Mouse (Mus musculus): ENCODE measurements around the gene Klc4. TPM values are rescaled to one million over a fixed set of nuclear protein-coding genes. Genes with fewer than 3 reads are reported as not detected.

The Klc4 gene
- polyA plus RNA-seq, 1 experiment = 24.0 TPM

DNA sequence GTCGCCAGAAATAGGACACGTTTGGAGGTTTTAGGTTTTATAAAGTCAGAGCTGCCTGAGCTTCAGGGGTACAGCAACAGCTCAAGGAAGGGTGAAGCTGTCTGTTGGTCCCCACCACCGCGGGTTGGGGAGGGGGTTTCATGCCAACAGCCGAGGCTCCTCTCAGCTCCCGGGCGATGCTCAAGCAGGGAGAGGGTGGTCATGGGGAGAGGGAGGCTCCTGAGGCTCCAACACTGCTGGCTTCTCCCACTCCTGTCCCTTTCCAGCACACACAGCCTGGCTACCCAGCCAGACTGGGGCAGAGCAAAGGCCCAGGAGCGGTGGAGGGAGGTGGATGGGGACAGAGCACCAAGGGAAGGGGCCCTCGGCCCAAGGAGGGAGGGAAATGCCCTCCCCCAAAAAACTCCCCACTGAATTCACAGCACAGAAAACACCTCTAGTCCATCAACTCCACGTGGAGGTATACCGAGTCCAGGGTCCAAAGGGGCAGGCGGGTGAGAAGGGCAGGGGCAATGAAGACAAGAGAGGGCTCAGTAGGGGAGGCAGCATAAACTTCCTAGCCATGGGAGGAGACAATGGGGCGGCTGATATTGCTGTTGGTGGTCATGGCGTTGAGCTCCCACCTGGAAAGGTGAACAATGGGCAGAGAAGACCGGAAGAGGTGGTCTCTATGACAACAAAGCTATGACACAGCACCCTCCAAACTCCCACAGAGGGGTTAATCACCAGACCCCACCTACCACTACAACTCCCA, 28.9 kb upstream of the Klc4 start:
- peaks cover 24% of the 10 kb centered on the region for H3K4me1 ChIP-seq (replicated peaks; ENCODE audit: control insufficient read depth, insufficient read depth, low read length)
- H3K27ac ChIP-seq (ENCODE audit: control insufficient read depth, insufficient read depth, low read length) = no peak overlapping the region
- H3K27me3 ChIP-seq (ENCODE audit: control insufficient read depth, insufficient read depth, low read length) = no peaks in the 10 kb centered on the region
- no peak for TF ChIP-seq CTCF (IDR thresholded peaks at IDR 0.05; ENCODE audit: borderline replicate concordance, control insufficient read depth, extremely low read depth, insufficient read depth, low read length, poor library complexity)
- no peak for TF ChIP-seq POLR2A (IDR thresholded peaks at IDR 0.05; ENCODE audit: control insufficient read depth, extremely low read depth, insufficient read depth, low read length, poor library complexity)
- 49% methylated on average over 15 of the region's 15 CpGs for WGBS
- H3K4me3 ChIP-seq (ENCODE audit: control insufficient read depth, insufficient read depth, low read length) = peak overlapping the region; percentile 74
- H3K36me3 ChIP-seq (ENCODE audit: control insufficient read depth, insufficient read depth, low read length) = peaks cover 10% of the 10 kb centered on the region; the same call in 1 of the 2 replicates
- no peak for DNase-seq

DNA sequence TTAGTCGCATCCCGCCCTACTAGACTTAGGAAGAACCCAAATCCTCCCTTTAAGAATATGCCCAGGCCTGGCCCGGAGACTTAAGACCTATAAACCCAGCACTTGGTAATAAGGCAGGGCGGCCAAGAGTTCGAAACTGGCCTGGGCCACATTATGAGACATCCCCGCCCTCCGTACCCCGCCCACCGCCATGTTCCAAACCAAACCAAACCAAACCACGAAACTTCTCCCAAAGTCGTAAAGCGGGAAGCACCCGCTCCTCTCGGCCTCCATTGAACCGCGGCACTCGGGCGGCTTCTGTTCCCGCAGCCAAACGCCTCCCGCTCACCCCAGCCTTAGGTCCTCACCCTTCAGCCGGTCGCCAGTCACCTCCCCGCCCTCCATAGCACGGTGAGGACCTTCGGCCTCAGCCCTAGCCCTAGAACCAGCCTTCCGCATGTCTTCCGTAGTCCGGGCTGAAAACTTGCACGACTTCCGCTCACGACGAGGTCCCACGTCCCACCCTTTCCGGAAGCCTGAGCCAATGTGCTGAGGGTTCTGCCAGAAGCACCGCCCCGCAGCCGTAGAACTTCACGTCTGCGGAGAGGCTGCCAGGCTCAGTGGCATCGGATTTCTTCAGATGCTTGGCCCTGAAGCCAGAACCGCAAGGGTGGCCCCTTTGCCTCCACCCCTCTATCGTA, 28.2 kb upstream of the Klc4 start, which contains the start of gene Rrp36:
TSS of gene Rrp36 (minus strand) at position 503 of the 680 bp plus-strand sequence.
- Histone ChIP-seq H3K4me3 (ENCODE audit: control insufficient read depth, insufficient read depth, low read length) (peak within 1 kb of the TSS; percentile 74), H3K4me1 (replicated peaks; ENCODE audit: control insufficient read depth, insufficient read depth, low read length) (peaks cover 17% of the 10 kb centered on the region), H3K27ac (ENCODE audit: control insufficient read depth, insufficient read depth, low read length) (no peak within 1 kb of the TSS), H3K27me3 (ENCODE audit: control insufficient read depth, insufficient read depth, low read length) (no peaks in the 10 kb centered on the region), H3K36me3 (ENCODE audit: control insufficient read depth, insufficient read depth, low read length) (peaks cover 15% of the 10 kb centered on the region; the same call in 1 of the 2 replicates)
- WGBS = under 1% methylated on average over 43 of the region's 43 CpGs
- TF ChIP-seq CTCF (IDR thresholded peaks at IDR 0.05; ENCODE audit: borderline replicate concordance, control insufficient read depth, extremely low read depth, insufficient read depth, low read length, poor library complexity) (0 out of 2 replicates have a peak, but pooled peaks have one; percentile 40), POLR2A (IDR thresholded peaks at IDR 0.05; ENCODE audit: control insufficient read depth, extremely low read depth, insufficient read depth, low read length, poor library complexity) (peak; percentile 78)
- peak; percentile 89 for DNase-seq

DNA sequence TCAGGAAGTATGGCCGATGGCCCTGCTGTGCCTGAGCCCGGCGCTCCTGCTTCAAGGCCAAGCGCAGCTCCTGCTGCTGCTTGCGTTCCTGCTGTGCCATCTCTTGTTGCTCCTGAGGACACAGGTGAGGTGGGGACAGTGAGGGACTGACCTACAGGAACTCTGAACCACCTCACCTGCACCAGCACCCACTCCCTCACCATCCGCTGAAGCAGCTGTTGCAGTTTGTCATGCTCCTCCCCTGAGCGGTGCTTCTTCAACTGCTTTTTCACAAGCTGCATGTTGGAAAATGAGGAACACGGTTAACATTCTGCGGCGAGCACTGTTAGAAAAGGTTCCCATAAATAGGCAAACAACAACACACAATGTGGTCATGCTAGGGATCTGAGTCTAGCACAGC, 24.1 kb upstream of the Klc4 start:
- Histone ChIP-seq H3K36me3 (ENCODE audit: control insufficient read depth, insufficient read depth, low read length) (peaks cover 14% of the 10 kb centered on the region; the same call in 1 of the 2 replicates), H3K27me3 (ENCODE audit: control insufficient read depth, insufficient read depth, low read length) (no peaks in the 10 kb centered on the region), H3K4me3 (ENCODE audit: control insufficient read depth, insufficient read depth, low read length) (no peak overlapping the region), H3K27ac (ENCODE audit: control insufficient read depth, insufficient read depth, low read length) (no peak overlapping the region), H3K4me1 (replicated peaks; ENCODE audit: control insufficient read depth, insufficient read depth, low read length) (peaks cover 15% of the 10 kb centered on the region)
- WGBS = 98% methylated on average over 10 of the region's 10 CpGs
- DNase-seq = no peak
- no peak for TF ChIP-seq POLR2A (IDR thresholded peaks at IDR 0.05; ENCODE audit: control insufficient read depth, extremely low read depth, insufficient read depth, low read length, poor library complexity)
- TF ChIP-seq CTCF (IDR thresholded peaks at IDR 0.05; ENCODE audit: borderline replicate concordance, control insufficient read depth, extremely low read depth, insufficient read depth, low read length, poor library complexity) = no peak

DNA sequence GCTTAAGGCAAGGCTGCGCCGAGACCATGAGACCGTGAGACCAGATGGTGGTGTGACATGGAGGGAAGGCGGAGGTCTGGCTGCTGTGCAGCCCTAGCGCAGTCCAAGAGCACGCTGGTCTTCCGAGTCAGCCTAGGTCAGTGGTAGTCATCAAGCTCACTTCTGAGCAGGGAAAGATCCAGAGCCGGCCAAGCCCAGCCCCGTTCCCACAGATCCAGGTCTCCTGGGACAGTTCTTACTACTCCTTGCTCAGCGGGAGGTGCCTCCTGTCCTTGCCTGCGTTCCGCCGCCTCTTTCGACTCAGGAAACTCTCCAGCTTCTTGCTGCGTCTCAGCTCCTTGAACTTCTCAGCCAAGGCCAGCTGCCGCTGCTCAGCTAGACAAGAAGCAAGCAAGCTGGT, 21.9 kb upstream of the Klc4 start:
- Histone ChIP-seq H3K4me3 (ENCODE audit: control insufficient read depth, insufficient read depth, low read length) (no peak overlapping the region), H3K27me3 (ENCODE audit: control insufficient read depth, insufficient read depth, low read length) (no peaks in the 10 kb centered on the region), H3K27ac (ENCODE audit: control insufficient read depth, insufficient read depth, low read length) (no peak overlapping the region), H3K4me1 (replicated peaks; ENCODE audit: control insufficient read depth, insufficient read depth, low read length) (peaks cover under 1% of the 10 kb centered on the region), H3K36me3 (ENCODE audit: control insufficient read depth, insufficient read depth, low read length) (peaks cover 14% of the 10 kb centered on the region; the same call in 1 of the 2 replicates)
- no peak for TF ChIP-seq CTCF (IDR thresholded peaks at IDR 0.05; ENCODE audit: borderline replicate concordance, control insufficient read depth, extremely low read depth, insufficient read depth, low read length, poor library complexity)
- no peak for TF ChIP-seq POLR2A (IDR thresholded peaks at IDR 0.05; ENCODE audit: control insufficient read depth, extremely low read depth, insufficient read depth, low read length, poor library complexity)
- WGBS = 95% methylated on average over 16 of the region's 16 CpGs
- DNase-seq = no peak

DNA sequence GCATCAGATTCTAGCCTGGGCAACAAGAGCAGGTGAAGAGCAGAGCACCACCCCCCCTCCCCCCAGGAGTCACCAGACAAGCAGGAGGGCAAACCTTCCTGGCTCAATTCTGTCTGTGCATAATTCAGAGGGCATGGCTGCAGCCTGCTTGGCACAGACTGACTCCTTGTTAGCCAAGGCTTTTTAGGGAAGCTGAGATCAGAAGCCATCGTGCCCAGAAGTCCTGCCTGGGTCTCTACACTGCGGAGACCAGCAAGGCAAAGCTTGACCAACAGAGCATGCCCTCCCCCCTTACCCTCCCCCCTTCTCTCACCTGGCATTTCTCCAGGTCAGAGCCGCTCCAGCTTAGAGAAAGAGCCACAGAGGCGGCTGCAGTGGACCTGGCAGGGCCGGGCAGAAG, 16.9 kb upstream of the Klc4 start:
- DNase-seq = no peak
- H3K27ac ChIP-seq (ENCODE audit: control insufficient read depth, insufficient read depth, low read length) = no peak overlapping the region
- no peak overlapping the region for H3K4me3 ChIP-seq (ENCODE audit: control insufficient read depth, insufficient read depth, low read length)
- no peaks in the 10 kb centered on the region for H3K27me3 ChIP-seq (ENCODE audit: control insufficient read depth, insufficient read depth, low read length)
- H3K4me1 ChIP-seq (replicated peaks; ENCODE audit: control insufficient read depth, insufficient read depth, low read length) = no peaks in the 10 kb centered on the region
- 0 out of 2 replicates have a peak, but pooled peaks cover 3% of the 10 kb centered on the region for H3K36me3 ChIP-seq (ENCODE audit: control insufficient read depth, insufficient read depth, low read length)
- no peak for TF ChIP-seq CTCF (IDR thresholded peaks at IDR 0.05; ENCODE audit: borderline replicate concordance, control insufficient read depth, extremely low read depth, insufficient read depth, low read length, poor library complexity)
- TF ChIP-seq POLR2A (IDR thresholded peaks at IDR 0.05; ENCODE audit: control insufficient read depth, extremely low read depth, insufficient read depth, low read length, poor library complexity) = no peak
- 97% methylated on average over 5 of the region's 5 CpGs for WGBS

DNA sequence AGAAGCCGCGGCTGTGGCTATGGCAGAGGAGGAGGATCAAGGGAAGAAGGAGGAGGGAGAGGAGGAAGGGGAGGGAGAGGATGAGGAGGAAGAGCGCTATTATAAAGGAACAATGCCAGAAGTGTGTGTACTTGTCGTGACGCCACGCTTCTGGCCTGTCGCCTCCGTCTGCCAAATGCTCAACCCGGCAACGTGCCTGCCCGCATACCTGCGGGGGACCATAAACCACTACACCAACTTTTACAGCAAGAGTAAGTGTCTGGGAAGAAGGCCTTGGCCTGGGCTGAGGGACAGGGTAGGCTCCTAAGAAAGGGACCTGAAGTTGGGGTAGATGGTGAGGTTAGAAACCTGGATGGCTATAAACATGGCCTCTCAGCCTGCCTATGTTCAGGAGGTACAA, 16.2 kb upstream of the Klc4 start:
- no peak for DNase-seq
- TF ChIP-seq POLR2A (IDR thresholded peaks at IDR 0.05; ENCODE audit: control insufficient read depth, extremely low read depth, insufficient read depth, low read length, poor library complexity) = no peak
- no peak for TF ChIP-seq CTCF (IDR thresholded peaks at IDR 0.05; ENCODE audit: borderline replicate concordance, control insufficient read depth, extremely low read depth, insufficient read depth, low read length, poor library complexity)
- Histone ChIP-seq H3K36me3 (ENCODE audit: control insufficient read depth, insufficient read depth, low read length) (no peaks in the 10 kb centered on the region), H3K4me1 (replicated peaks; ENCODE audit: control insufficient read depth, insufficient read depth, low read length) (no peaks in the 10 kb centered on the region), H3K27ac (ENCODE audit: control insufficient read depth, insufficient read depth, low read length) (no peak overlapping the region), H3K4me3 (ENCODE audit: control insufficient read depth, insufficient read depth, low read length) (no peak overlapping the region), H3K27me3 (ENCODE audit: control insufficient read depth, insufficient read depth, low read length) (no peaks in the 10 kb centered on the region)
- 96% methylated on average over 12 of the region's 12 CpGs for WGBS
